Mouse (Mus musculus) liver, embryonic 16.5 days (tissue): Measurements from ENCODE around the gene Rpl18. TPM values are rescaled to one million over a fixed set of nuclear protein-coding genes. Genes with fewer than 3 reads are reported as not detected.

Source experiments
- ATAC-seq: fragments of 200-750 bp; cut with Nextera tagmentation; 2 replicates; pipeline ENCODE4 v1.8.0; 2017; ENCODE audit warnings: low read depth, mild to moderate bottlenecking, moderate number of reproducible peaks, moderate library complexity
- H3K27ac ChIP-seq: fragments of 300-500 bp; sonication (generic); 2 replicates; pipeline ENCODE4 v1.5.1; 2014; ENCODE audit warnings: mild to moderate bottlenecking, low read length
- H3K27me3 ChIP-seq: fragments of 300-500 bp; sonication (generic); 2 replicates; pipeline ENCODE4 v1.6.1; 2014; ENCODE audit warnings: low read depth, low read length, mixed read lengths; ENCODE audit not compliant: control insufficient read depth, insufficient read depth
- H3K36me3 ChIP-seq: fragments of 300-500 bp; sonication (generic); 2 replicates; pipeline ENCODE4 v1.6.1; 2014; ENCODE audit warnings: mild to moderate bottlenecking; ENCODE audit not compliant: control insufficient read depth, insufficient read depth
- H3K4me1 ChIP-seq: fragments of 300-500 bp; sonication (generic); 2 replicates; pipeline ENCODE4 v1.6.1; 2014; ENCODE audit warnings: low read depth, low read length, mixed read lengths; ENCODE audit not compliant: control insufficient read depth
- H3K4me2 ChIP-seq: fragments of 300-500 bp; sonication (generic); 2 replicates; pipeline ENCODE4 v1.6.1; 2014; ENCODE audit warnings: low read depth, low read length, mixed read lengths
- H3K4me3 ChIP-seq: fragments of 300-500 bp; sonication (generic); 2 replicates; pipeline ENCODE4 v1.5.1; 2014; ENCODE audit warnings: low read depth, mild to moderate bottlenecking, low read length
- H3K9ac ChIP-seq: fragments of 300-500 bp; sonication (generic); 2 replicates; pipeline ENCODE4 v1.6.1; 2014; ENCODE audit warnings: low read depth, low read length
- H3K9me3 ChIP-seq: fragments of 300-500 bp; sonication (generic); replicated peaks from 2 replicates; pipeline ENCODE4 v1.6.1; 2016; ENCODE audit warnings: low read length; ENCODE audit not compliant: control insufficient read depth
- WGBS: fragments of 180-500 bp; shearing (Covaris S2); extraction: QIAGEN DNeasy Blood & Tissue Kit; methylation state at CpG from one replicate; pipeline ENCODE4 v1.1.7; 2014; ENCODE audit not compliant: insufficient replicate concordance; 5-methylcytosine and 5-hydroxymethylcytosine counted together
- polyA plus RNA-seq: library from polyadenylated mRNA; unstranded; fragments of >200 nt; fragmentation: Nextera tagmentation; extraction: Ambion mirVana; gene quantifications from 2 replicates; pipeline ENCODE4 v1.2.1, GENCODE M21; 2015

Rpl18 gene
- polyA plus RNA-seq, 1 experiment from 2014 or later, result 460 TPM

DNA sequence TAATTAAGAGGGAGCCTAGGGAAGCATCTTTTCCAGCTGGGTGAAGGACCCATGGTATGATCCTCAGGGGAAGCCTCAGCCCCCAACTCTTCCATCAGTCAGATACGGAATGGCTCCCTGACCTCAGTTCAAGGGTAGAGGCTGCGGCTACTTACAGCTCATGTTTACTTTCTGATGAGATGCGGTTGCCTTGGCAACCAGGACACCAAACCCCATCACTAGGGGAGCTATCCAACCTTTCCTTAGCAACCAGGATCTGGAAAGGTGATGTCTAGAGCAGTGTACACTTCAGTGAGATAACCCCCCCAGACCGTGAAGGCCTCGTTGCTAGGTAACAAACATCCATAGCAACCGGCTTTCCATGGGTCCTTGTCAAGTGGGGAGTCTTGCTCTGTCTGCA is 6.2 kb upstream of the Rpl18 start:
- WGBS, result 61% methylated on average over 6 of the region's 6 CpGs
- no peak overlapping the region for H3K9ac ChIP-seq
- no peak overlapping the region for H3K4me2 ChIP-seq
- peaks cover 19% of the 10 kb centered on the region for H3K36me3 ChIP-seq
- no peak overlapping the region for H3K27ac ChIP-seq
- no peaks in the 10 kb centered on the region for H3K9me3 ChIP-seq
- H3K4me1 ChIP-seq, result peaks cover 64% of the 10 kb centered on the region
- no peak for ATAC-seq
- H3K27me3 ChIP-seq, result no peaks in the 10 kb centered on the region
- H3K4me3 ChIP-seq, result no peak overlapping the region

DNA sequence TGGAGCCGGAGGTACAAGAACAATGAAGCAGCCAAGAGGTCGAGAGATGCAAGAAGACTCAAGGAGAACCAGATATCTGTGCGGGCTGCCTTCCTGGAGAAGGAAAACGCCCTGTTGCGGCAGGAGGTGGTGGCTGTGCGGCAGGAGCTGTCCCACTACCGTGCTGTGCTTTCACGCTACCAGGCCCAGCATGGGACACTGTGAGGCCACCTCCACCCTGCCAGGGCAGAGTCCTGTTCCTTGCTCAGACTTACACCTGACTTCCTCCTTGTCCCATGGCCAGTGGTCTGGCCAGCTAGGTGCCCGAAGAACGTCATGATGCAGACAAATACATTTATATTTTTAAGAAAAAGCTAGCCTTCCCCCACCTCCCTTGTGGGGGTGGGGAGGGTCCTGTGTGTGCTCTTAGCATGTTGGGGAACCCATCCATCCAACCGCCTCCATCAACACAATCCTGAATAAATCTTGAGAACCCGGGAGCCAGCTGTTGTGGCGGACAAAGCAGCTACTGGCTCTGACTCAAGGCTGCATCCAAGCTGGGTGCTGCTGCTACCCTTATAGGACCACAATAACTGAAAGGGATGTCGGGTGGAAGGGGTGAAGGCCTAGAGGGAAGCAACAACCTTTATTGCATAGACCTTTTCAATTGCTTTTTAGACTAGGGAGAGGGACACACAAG is 5.4 kb upstream of the Rpl18 start:
- Histone ChIP-seq H3K36me3 (peaks cover 19% of the 10 kb centered on the region), H3K9ac (no peak overlapping the region), H3K4me1 (peaks cover 65% of the 10 kb centered on the region), H3K27ac (no peak overlapping the region), H3K4me2 (no peak overlapping the region), H3K9me3 (no peaks in the 10 kb centered on the region), H3K4me3 (no peak overlapping the region), H3K27me3 (no peaks in the 10 kb centered on the region)
- WGBS, result 69% methylated on average over 14 of the region's 14 CpGs
- no peak for ATAC-seq

DNA sequence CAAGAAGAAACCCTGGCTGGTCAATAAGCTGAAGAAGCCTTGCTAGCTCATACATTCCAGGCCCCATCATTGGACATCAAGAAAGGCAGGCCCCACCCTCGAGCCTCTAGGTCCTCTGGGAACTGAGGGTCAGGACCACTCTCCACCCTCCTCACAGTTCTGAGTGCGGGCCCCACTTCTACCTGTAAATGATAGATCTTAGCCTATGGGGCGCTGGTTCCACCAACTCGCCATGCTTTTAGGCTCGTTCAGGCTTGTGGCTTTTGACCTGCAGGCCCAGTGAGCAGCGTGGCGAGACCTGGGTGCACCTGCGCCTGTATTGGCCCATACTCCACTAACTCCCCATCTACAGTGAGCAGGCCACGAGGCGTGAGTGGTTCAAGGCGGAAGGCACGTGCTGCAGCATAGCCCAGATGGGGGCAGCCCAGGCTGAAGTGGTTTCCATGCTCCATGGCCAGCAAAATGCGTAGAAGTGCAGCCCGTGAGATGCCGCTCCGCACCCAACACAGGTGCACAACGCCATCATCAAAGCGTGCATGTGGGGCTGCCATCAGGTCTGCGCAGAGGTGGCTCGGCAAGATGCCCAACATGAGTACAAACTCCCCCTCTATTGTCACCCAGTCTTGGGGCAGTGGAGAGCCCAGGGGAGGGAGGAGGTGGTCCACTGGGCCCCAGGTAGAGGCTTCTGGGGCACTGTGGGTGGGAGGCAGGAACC is 4.6 kb upstream of the Rpl18 start:
- 85% methylated on average over 20 of the region's 20 CpGs for WGBS
- Histone ChIP-seq H3K36me3 (peaks cover 19% of the 10 kb centered on the region), H3K9ac (no peak overlapping the region), H3K4me1 (peaks cover 60% of the 10 kb centered on the region), H3K4me2 (no peak overlapping the region), H3K4me3 (no peak overlapping the region), H3K27ac (no peak overlapping the region), H3K27me3 (no peaks in the 10 kb centered on the region), H3K9me3 (no peaks in the 10 kb centered on the region)
- ATAC-seq, result no peak

DNA sequence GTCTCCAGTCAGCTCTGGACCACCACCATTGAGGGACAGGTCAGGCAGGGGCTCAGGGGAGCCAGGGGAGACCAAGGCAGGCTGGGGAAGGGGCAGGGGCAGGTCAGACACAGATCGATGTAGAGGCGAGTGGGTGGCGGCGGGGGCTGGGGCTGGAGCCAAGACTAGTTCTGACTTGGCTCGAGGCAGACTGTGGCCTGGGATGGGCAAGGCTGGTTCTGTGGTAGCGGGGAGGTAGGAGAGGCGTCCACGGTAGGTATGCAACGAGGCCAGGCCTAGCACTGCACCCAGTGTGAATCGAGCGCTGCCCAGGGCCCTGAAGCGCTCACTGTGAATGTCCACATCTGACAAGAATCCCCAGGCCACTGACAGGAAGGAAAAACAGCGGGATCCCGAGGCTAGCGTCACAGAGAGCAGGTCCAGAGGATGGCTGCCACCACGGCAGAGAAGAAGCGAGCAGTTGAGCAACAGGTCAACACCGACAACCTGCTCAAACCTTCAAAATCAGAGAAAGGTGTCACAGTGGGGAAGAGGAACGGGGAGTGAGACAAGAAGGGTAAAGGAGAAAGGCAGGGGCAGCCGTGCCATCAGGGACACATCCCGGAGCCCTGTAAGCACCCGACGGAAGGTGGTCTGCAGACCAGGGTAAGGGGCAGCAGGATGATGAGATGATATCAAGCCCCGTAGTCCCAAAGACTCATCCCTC is 3.8 kb upstream of the Rpl18 start:
- H3K36me3 ChIP-seq, result peaks cover 19% of the 10 kb centered on the region
- H3K4me1 ChIP-seq, result peaks cover 60% of the 10 kb centered on the region
- H3K9me3 ChIP-seq, result no peaks in the 10 kb centered on the region
- WGBS, result 82% methylated on average over 24 of the region's 24 CpGs
- ATAC-seq, result no peak
- no peak overlapping the region for H3K4me3 ChIP-seq
- no peak overlapping the region for H3K27ac ChIP-seq
- H3K4me2 ChIP-seq, result no peak overlapping the region
- no peaks in the 10 kb centered on the region for H3K27me3 ChIP-seq
- H3K9ac ChIP-seq, result no peak overlapping the region

DNA sequence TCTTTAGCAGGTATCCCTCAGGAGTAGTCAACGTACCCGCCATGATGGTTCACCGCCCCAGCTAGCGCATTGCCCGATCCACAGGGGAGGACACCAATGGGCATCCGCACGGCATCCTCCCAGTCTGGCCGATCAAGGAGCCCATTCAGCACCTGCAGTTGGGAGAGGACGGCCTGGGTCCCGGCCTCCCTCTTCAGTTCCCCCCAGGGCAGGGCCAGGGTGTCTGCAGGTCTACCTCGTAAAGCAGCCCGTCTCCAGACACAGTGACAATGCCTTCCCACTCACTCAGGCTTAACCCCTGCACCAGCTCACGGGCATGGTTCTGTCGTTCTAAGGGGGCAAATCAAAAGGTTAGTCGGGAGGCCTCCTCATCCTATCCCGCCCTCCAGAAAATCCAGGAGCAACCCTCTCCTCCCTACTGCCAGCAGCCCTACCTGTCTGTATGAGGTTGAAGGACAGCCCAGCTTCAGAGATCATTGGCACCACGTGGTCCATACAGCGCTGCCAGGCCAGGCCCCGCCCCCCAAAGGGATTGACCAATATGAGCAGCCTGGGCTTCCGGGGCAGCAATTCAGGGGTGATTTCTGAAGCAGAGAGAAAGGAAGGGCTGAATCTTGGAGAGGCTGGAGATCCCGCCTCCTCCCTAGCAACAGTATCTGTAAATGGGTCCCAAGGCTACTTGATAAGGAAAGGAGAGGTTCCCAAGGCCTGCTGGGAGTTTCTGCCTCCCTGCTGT is 3.1 kb upstream of the Rpl18 start:
- H3K4me1 ChIP-seq, result peaks cover 60% of the 10 kb centered on the region
- 81% methylated on average over 21 of the region's 21 CpGs for WGBS
- H3K36me3 ChIP-seq, result peaks cover 19% of the 10 kb centered on the region
- H3K9ac ChIP-seq, result no peak overlapping the region
- H3K27ac ChIP-seq, result no peak overlapping the region
- no peak overlapping the region for H3K4me3 ChIP-seq
- no peaks in the 10 kb centered on the region for H3K27me3 ChIP-seq
- H3K4me2 ChIP-seq, result no peak overlapping the region
- H3K9me3 ChIP-seq, result no peaks in the 10 kb centered on the region
- no peak for ATAC-seq

DNA sequence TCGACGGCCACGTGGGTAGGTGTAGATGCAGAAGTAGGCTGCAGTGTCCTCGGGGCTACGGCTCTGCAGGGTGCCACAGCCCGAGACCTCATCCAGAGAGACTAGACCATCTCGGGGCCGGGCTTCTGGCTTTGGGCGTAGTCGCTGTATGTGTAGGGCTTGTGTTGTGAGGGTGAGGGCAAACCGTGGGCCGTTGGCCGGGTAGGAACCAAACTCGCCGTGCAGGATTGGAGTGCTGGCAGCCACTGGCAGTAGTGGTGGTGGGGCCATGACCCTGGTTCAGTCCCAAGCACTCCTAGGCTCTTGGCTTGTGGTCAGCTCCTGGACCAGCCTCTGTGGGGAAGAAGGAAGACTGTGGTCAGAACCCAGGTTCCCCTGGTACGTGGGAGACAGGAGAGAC is 1.9 kb upstream of the Rpl18 start:
- Histone ChIP-seq H3K4me1 (peaks cover 48% of the 10 kb centered on the region), H3K36me3 (peaks cover 19% of the 10 kb centered on the region), H3K27me3 (no peaks in the 10 kb centered on the region), H3K9me3 (no peaks in the 10 kb centered on the region), H3K4me3 (no peak overlapping the region), H3K9ac (no peak overlapping the region), H3K27ac (peak overlapping the region; percentile 70), H3K4me2 (no peak overlapping the region)
- 85% methylated on average over 16 of the region's 16 CpGs for WGBS
- ATAC-seq, result no peak

- Histone ChIP-seq H3K4me1 (peaks cover 47% of the 10 kb centered on the region), H3K27ac (peak overlapping the region; percentile 70), H3K4me2 (peak overlapping the region; percentile 96), H3K9ac (peak overlapping the region; percentile 74), H3K27me3 (no peaks in the 10 kb centered on the region), H3K4me3 (peak overlapping the region; percentile 87), H3K36me3 (peaks cover 19% of the 10 kb centered on the region), H3K9me3 (no peaks in the 10 kb centered on the region)
- 73% methylated on average over 6 of the region's 6 CpGs for WGBS
- ATAC-seq, result no peak
Measured at GRCm38 (mm10) chr7:45713881-45714520, 1.3 kb upstream of the Rpl18 start.

- peaks cover 24% of the 10 kb centered on the region for H3K36me3 ChIP-seq
- peak overlapping the region; percentile 87 for H3K4me3 ChIP-seq
- H3K27me3 ChIP-seq, result no peaks in the 10 kb centered on the region
- H3K9me3 ChIP-seq, result no peaks in the 10 kb centered on the region
- peak; percentile 33 for ATAC-seq
- 8% methylated on average over 14 of the region's 14 CpGs for WGBS
- peak overlapping the region; percentile 96 for H3K4me2 ChIP-seq
- H3K9ac ChIP-seq, result peak overlapping the region; percentile 74
- H3K27ac ChIP-seq, result peak overlapping the region; percentile 70
- H3K4me1 ChIP-seq, result peaks cover 54% of the 10 kb centered on the region
Measured at GRCm38 (mm10) chr7:45714630-45715089, 597 bp upstream of the Rpl18 start.
